Mouse (Mus musculus) olfactory bulb, adult 2 months (tissue): ENCODE data around the gene Lingo1.

ENCODE experiments used
- CTCF ChIP-seq: fragments of 200-500 bp; IDR thresholded peaks from 2 replicates; pipeline ENCODE4 v1.5.1; 2012; ENCODE audit warnings: low read depth, mild to moderate bottlenecking, low read length, moderate library complexity; ENCODE audit not compliant: insufficient read depth
- POLR2A ChIP-seq: fragments of 200-500 bp; IDR thresholded peaks from 2 replicates; pipeline ENCODE4 v1.6.1; 2012; ENCODE audit warnings: mild to moderate bottlenecking, low read depth, low read length, moderate library complexity; ENCODE audit not compliant: insufficient read depth

DNA sequence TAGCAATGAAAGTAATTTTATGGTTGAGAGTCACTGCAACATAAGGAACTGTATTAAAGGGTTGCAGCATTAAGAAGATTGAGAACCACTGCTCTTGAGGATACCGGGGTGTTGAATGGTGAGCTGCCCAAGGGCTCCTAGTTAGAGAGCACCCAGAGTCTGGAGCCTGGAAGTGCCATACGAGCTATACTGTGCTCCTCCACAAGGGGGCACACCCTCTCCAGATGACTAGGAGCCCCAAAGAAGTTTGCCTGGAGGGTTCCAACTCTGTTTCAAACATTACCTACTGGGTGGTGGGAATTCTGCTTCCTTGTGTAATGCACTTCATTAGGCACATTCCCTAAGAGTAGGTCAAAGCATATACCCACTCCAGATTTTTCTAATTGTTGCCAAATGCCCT, 70.5 kb downstream of the Lingo1 start:
- TF ChIP-seq CTCF = no peak; the same call in 1 of the 2 replicates
- TF ChIP-seq POLR2A = no peak
